Mouse (Mus musculus): Measurements from ENCODE around the gene Egfr.

Gene Egfr

GRCm38 (mm10) chr11:16830531-16831227 is 78.7 kb downstream of the Egfr start:
- no peak for DNase-seq

- DNase-seq = no peak
Measured at GRCm38 (mm10) chr11:16831974-16832464, 80.0 kb downstream of the Egfr start.

- DNase-seq = no peak
Measured at GRCm38 (mm10) chr11:16838772-16839171, 86.8 kb downstream of the Egfr start.

DNA sequence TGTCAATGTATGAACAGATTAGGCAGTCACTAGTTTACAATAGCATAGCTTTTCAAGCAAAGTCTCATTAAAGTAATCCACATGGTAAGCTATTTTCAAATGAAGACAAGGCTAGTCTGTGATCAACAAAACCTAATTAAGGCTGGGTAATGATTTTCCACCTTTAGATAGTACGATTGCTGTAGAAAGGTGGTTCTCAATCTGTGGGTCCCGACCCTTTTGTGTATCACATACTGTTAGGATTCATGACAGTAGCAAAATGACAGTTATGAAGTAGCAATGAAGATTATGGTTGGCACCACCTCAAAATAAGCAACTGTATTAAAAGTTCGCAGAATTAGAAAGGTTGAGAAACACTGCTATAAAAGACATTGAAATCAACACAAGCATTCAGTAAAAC is 90.9 kb downstream of the Egfr start:
- no peak for DNase-seq

- peak; percentile 58 for DNase-seq
Measured at GRCm38 (mm10) chr11:16843889-16844568, 92.0 kb downstream of the Egfr start.

DNA sequence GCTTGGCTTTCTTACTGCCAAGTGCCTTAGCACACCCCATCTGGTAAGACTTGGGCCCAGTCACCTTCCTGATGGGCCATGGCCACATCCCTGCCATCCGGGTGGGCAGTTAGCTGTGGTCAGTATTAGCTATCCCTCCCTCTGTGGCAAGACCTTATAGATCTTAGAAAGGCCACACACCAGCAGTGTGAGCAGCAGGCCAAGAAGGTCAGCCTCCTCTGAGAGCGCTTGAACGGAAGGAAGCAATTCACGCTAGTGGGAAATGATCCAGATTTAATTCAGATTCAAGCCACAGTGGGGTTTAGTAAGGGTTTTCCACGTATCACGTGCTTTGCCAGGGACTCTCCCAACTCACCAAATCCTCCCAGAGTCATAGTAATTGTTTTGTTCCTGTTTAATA is 96.9 kb downstream of the Egfr start:
- DNase-seq = no peak

- peak; percentile 22 for DNase-seq
Measured at GRCm38 (mm10) chr11:16851361-16851760, 99.4 kb downstream of the Egfr start.

DNA sequence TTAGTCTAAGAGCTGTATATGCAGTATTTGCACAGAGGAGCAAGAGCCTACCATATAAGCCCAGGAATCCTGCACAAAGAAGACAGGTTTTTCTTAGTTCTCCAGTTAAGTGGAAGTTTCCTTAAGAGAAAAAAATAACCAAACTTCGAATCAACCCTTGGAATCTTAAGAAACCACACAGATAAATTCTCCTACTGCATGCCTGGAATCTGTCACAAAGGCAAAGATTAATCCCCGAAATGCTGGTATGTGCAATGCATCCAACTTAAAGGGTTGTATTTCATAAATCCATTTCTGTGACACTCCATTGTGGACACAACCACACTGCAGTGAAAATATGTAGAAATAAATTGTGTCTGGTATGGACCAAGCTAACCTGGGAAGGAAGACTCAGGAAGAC is 102.1 kb downstream of the Egfr start:
- DNase-seq = no peak

GRCm38 (mm10) chr11:16857346-16857745 is 105.3 kb downstream of the Egfr start:
- no peak for DNase-seq

DNA sequence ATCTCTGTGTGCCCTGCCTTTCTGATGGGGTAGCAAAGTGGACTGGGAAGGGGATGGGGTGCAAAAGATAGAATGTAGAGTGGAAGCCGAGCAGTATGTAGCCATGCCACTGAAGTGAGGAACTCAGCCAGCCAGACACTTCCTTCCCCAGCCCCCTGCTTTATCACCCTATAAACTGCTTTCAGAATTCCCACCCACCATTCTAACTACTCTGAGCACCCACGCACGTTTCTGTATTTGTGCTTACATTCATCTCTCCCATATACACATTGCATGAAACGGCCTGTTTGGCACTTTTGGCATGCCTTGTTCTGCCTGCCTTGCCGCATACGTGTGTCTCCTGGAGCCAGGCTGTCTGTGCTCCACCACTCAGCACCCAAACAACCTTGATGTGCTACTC is 109.0 kb downstream of the Egfr start:
- no peak for DNase-seq

DNA sequence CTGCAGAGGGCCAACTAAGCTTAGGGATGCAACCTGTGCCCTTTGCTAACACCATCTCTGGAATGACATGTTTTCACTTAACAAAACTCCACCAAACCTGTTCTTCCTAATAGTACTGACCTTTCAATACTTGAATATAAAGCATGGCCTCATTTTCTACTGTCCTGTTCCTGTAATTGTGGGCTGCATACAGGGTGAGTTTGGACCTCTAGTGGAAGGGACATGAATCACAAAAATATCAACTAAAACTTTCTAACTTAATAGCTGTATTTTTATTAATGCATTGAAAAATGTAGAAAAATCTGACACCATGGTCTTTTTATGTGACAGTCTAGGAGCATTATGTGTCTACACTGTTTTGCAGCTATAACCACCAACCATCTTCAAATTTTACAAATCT is 111.5 kb downstream of the Egfr start:
- DNase-seq = no peak

- no peak for DNase-seq
Measured at GRCm38 (mm10) chr11:16864980-16865561, 113.1 kb downstream of the Egfr start.

DNA sequence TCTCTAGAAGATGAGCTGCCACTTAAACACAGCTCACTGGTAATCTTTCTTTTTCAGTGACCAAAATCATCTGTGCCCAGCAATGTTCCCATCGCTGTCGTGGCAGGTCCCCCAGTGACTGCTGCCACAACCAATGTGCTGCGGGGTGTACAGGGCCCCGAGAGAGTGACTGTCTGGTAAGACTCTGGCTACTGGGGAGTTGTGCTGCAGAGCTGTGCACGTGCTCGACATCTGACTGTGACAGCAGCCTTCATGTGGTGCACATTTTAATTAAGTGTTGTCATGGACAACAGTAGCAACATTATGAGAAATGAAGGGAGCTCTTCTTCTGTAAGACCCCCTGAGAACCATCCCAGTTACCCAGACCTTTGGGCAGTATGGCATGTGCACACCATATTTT is 116.0 kb downstream of the Egfr start:
- no peak for DNase-seq

- no peak for DNase-seq
Measured at GRCm38 (mm10) chr11:16869506-16869905, 117.5 kb downstream of the Egfr start.

DNA sequence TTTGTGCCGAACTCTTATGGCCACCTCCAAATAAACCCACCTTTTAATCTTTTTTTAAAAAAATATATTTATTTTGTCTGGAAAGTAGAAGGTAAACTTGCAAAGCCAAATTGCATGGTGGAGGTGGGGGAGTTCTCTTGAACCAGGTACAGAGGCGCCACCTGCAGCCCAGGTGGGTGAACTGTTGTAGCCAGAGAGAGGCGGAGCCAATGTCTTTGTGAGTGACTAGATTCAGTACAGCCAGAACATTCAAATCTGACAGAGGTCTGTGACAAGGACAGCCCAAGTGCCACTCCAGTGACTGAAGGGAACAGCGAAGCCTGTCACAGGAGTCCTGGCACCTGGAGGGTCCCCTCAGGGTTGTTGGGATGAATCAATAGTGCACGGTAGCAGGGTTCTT is 119.1 kb downstream of the Egfr start:
- DNase-seq = peak; percentile 84

GRCm38 (mm10) chr11:16877676-16878378 is 125.8 kb downstream of the Egfr start:
- no peak for DNase-seq

DNA sequence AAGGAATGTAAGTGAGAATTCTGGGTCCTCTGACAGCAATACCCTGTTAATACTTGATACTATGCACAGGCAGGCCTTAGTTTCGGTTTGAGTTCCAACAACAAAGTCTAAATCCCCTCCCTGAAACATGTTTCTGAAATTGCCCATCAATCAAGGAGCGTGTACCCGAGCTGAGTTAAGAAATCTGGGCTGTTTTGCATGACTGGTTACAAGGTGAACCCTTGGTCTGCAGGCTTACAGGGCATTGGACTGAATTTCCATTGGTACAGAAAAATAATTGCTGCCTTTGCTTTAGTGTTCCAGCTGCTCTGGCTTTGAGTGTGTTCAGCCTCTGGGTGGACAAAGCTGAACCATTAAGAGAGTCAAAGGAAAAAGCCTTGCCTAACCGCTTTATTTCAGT is 129.9 kb downstream of the Egfr start:
- DNase-seq = no peak

DNA sequence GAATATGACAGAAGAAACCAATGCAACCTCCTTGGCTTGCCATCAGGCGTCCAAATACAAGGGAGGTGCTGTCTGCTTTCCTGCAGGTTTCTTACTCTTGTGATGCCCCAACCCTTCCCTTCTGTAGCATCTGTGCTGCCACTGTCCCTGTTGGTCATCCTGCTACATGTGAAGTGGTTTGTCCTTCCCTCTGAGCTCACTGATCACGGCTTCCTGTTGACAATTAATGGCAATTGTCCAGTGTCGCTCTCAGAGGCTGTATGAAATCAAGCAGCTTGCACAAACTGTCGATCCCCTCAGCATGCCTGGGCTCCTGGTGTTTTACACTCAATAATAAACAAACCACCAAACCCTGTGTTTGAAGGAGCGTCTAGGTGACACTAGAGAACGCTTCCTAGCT is 134.1 kb downstream of the Egfr start:
- DNase-seq = no peak

GRCm38 (mm10) chr11:16888086-16888485 is 136.1 kb downstream of the Egfr start:
- no peak for DNase-seq

DNA sequence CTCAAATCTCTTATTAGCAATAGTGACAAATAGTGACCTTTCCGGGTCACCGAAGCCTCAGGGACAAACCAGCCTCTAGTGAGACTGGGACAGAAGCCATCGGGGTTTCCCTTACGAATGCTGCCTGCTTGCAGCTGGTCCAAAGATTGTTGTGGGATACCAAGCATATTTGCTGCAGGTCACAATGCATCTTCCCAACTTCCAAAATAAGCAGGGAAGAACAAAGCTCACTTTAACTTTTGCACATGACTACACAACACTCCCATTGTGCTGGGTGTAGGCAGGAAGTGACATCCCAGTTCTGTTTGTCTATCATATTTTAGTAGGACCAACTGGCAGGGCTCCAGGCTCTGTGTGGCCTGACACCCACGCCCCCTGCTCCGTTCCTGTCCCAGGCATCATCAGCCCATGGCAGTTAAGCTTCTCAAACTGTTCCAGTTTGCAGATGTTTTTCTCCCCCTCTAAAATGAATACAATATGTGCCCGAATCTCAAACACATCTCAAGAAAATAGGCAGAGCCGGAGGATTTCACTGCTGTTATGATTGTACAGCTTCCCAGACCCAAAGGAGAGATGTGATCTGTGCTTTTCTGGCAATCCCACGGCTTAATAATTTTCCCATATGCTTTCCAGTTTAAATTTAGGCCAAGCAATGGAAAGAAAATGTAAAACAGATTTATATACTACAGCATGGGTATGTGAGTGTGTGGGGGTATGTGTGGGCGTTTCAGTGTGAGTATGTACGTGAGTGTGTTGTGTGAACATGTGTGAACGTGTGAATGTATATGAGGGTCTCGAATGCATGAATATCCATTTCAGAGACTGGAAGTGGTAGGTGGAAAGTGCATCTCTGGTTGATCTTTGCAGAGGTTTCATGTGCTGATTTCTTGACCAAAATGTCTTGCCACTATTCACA is 143.7 kb downstream of the Egfr start:
- DNase-seq = peak; percentile 28

DNA sequence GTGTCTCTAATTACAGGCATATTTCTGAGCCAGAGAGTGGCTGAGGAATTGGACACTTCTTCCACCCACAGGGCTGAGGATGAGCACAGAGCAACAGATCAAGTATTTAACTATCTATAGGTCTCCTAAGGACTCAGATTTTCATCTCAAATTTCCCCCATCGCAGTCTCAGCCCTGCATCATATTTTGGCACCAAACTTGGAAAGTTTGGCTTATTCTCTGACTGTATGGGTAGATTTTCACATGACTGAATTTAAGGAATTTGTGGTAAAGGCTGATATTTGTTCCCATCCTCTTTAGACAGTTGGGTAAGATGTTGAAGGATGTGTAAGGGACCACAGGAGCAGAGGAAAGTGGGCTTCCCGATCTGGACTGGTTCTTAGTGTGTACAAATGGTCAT is 145.7 kb downstream of the Egfr start:
- no peak for DNase-seq

DNA sequence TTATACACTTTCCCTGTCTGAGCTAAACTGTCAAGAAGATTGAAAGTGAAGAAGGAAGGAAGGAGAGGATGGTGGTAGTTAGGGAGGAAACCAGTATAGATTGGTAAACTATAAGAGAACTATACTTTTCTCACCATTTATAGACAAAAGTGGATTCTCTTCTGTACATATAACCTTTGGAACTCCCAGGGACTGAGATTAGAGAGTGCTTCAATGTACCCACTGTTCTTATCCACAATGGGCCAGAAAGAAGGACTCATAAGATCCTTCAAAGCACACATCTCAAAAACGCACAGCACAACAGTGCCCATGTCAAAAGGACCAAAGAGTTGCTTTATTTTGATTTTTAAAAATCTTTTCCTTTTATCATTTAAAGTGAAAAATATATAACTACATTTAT is 148.2 kb downstream of the Egfr start:
- DNase-seq = no peak

Measured in lung, postnatal 36 days (tissue).